Mouse (Mus musculus) liver, adult (tissue): Measurements from ENCODE around the gene Rab8a.
A peak's percentile ranks its signal among the peaks of the same experiment; 100 is the strongest.

ENCODE experiments used
- GATA4 ChIP-seq: IDR thresholded peaks from 2 replicates; pipeline ENCODE4 v1.6.1; 2014; ENCODE audit warnings: mild to moderate bottlenecking, low read length; ENCODE audit not compliant: insufficient replicate concordance

Gene Rab8a

DNA sequence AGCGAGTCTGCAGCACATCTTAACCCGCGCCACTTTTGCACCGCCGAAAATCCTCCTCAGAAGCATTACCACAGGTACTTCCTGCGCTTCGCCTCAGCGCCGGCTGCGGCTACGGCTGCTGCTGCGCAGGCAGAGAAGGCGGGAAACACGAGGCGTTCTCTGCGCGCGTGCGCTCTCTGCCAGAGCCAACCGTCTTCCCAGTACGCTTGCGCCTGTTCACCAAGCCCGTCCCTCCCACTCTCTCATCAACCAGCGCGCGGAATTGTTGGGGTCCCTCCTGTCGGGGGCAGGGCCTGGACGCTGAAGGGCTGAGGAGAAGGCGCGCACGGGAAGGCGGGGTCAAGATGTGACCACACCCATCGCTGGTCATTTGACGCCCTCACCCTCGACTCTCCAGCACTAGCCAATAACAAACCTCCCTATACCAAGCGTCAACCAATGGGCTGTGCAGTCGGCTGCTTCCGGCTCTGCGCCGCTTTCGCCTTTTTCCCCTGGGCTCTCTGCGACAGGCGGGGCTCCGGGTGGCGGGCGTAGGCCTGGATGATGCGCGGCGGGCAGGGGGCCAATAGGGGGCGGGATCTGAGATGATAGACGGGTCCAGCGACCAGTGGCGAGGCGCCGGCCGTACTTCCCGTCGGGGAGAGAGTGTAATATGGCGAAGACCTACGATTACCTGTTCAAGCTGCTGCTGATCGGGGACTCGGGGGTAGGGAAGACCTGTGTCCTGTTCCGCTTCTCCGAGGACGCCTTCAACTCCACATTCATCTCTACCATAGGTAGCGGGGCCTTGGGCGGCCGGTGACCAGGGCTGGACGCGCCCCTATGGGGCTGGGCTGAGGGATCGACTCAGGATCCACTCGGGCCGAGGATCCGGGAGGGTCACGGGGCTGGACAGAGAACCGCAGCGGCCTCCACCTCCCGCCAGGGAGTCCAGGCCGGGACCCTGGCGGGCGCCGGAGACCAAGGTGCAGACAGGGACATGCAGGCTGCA, at the start of gene Rab8a:
Gene Rab8a, plus strand, starts transcription at position 494 of the 991 bp plus-strand sequence.
- TF ChIP-seq GATA4 = no peak

- no peak for TF ChIP-seq GATA4
These were observed 48.5 kb upstream of the Rab8a start for GRCm38 (mm10) chr8:72112486-72112885.

GRCm38 (mm10) chr8:72115202-72115601, 45.8 kb upstream of the Rab8a start:
- TF ChIP-seq GATA4 = no peak

DNA sequence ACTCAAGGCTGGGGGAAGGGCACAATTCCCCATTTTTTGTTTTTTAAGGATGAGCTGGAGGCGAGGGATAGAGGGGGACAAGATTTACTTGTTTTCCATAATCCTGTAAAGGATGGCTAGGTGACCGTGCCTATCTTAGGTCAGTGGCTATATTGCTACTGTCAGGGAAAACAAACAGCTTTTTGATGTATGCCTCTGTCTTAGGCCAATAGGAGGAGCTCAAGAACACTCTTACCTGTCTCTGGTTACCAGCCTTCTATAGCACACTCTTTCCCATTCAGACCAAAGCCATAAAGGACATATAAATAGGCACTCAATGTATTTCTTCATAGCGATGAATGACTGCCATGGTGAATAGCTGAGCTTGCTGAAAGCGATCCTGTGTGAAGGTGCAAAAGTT, 42.4 kb upstream of the Rab8a start:
- no peak for TF ChIP-seq GATA4

DNA sequence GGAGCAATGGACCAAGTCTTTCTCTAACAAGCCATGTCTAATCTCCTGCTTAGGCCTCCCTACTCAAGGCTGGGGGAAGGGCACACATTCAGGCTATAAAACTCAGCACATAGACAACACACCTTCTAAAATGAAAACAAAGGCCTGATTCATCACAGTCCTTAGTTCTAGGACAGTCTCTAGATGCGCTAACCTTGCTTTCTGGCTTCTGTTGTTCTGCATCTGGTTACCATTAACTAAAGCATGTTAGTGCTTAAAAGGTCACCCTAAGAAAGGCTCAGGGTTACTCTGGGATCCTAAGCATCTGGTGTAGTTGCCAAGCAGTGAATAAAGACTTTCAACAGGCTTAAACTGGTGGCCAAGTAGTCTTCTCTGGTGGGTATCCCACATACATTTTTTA, 39.0 kb upstream of the Rab8a start:
- TF ChIP-seq GATA4 = no peak

DNA sequence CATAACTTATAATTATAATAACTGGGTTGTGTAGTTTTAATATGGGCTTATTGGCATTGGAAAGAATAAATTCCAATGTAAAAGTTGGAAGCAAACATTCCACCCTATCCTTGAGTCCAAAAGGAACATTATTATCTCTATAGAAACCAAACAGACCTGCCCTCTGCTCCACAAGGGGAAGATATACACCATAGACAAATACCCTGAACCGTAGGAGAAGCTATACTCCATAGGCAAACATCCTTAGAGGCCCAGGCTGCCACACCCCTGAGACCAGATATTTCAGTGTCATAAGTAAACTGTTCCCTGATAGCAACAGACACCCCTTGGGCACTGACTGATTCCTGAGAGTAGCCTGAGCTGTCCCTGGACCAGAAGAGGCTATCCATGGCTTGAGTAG, 33.2 kb upstream of the Rab8a start:
- no peak for TF ChIP-seq GATA4

DNA sequence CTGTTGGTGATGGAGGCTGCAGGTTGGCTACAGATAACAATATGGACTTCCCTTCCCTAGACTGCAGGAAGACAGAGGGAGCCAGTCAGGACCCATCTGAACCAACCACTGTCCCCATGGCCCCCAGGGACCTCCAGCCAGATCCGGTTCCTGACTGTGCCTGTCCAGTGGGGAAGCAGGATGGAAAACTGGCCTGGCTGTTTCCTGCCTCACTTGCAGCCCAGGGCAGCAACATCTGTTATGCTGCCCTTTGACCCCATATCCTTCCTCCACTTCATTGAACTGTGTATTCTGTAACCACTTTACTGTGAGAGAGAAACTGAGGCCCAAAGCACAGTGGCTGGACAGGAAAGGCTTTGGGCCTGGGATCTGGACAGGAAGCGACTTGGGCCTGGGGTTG, 29.7 kb upstream of the Rab8a start:
- peak; percentile 75; the same call in 1 of the 2 replicates for TF ChIP-seq GATA4

- TF ChIP-seq GATA4 = no peak
These were observed 29.1 kb upstream of the Rab8a start for GRCm38 (mm10) chr8:72131901-72132300.

DNA sequence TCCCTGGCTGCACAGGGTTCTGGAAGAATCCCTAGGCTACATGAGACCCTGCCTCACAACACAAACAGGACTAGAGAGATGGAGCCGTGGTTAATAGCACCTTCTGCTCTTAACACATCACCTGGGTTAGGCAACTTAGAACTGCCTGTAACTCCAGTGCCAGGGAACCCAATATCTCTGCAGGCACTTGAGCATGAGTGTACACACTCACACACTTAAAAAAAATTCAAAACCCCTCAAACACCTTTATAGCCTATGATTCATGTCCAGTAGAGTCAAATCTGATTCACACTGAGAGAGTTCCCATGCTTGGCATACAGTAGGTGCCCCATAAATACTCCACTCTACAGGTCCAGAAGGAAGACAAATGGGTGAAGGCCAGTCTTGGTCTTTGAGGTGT, 28.6 kb upstream of the Rab8a start:
- TF ChIP-seq GATA4 = no peak

- peak; percentile 17; the same call in 1 of the 2 replicates for TF ChIP-seq GATA4
These were observed 28.1 kb upstream of the Rab8a start for GRCm38 (mm10) chr8:72132891-72133290.

DNA sequence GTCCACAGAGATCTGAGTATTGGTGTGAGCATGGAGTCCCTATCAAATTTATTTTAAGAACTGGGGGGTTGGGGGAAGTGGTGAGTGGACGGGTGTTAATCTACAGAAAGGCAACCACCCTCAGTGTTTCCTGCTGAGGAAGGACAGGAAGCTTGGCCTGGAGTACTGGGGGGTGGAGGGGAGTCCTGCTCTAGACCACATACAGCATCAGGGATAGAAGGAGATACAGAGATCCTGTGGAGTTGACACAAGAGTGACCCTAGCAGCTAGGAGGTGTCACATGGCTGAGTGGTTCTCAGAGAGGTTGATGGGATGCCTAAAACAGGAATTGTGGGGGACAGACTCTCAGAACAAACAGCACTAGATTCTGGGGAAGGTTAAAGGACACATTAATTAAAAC, 27.5 kb upstream of the Rab8a start:
- peak; percentile 31; the same call in 1 of the 2 replicates for TF ChIP-seq GATA4

DNA sequence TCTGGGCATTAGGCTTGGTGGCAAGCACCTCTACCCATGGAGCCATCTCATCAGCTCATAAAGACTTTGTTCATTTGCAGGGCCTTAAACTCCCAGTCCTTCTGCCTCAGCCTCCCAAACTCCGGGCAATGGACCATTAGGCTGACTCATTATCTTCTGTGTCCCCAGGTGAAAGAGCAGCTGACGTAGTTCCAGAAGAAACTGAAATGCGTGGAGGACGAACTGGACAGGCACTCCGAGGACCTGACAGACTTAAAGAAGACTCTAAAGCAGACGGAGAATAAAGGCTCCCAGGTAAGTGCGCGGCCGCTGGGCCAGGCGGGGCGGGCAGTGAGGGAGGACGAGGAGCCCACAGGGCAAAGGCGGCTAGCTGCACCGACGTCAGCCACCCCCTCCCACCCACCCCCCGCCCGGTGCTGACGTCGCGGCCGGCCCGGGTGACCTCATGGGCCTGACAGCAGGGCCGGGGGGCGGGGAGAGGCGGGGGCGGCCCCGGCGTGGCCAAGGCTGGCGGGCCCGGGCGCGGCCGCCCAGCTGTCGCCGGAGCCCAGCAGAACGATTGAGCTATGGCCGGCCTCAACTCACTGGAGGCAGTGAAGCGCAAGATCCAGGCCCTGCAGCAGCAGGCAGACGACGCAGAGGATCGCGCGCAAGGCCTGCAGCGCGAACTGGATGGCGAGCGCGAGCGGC, 26.1 kb upstream of the Rab8a start, which contains the start of gene Tpm4:
Gene Tpm4, plus strand, starts transcription at position 220 of the 690 bp plus-strand sequence.
- no peak for TF ChIP-seq GATA4

DNA sequence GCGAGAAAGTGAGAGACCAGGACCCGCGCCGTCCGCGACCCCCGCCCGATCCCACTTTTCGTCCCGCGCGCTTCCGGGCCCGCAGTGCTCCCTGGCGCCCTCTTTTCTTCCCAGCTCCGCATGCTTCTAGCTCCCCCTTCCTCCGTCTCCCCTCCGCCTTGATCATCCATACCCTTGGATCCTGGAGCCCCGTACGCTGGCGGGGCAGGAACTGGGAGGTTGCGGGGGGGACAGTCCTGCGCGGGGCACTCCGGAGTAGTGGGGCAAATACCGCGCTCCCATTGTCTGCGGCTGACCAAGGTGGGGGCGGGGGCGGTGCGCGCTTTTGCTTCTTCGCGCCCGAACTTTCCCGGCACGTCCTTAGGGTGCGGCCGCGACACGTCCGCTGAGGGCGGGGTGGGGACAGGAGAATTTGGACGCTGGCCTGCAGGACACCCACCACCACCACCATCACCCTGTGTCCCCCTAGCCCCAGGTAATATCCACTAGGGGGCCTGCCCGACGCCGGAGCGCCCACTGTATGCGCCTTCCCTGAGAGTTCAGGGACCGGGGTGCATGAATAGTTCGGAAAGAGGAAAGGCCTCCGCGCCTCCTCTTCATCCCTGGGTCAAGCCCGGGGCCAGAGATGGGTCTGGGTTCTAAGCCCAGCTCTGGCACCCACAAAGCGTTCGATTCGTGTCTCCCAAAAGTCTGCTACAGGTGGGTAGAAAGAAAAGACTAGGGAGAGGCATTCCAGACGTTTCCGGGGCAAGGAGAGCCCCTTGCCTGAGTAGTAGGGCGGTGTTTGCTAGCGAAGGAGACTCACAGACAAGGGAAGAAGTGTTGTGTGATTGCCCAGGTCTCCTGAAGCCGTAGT, 25.3 kb upstream of the Rab8a start:
- TF ChIP-seq GATA4 = no peak

DNA sequence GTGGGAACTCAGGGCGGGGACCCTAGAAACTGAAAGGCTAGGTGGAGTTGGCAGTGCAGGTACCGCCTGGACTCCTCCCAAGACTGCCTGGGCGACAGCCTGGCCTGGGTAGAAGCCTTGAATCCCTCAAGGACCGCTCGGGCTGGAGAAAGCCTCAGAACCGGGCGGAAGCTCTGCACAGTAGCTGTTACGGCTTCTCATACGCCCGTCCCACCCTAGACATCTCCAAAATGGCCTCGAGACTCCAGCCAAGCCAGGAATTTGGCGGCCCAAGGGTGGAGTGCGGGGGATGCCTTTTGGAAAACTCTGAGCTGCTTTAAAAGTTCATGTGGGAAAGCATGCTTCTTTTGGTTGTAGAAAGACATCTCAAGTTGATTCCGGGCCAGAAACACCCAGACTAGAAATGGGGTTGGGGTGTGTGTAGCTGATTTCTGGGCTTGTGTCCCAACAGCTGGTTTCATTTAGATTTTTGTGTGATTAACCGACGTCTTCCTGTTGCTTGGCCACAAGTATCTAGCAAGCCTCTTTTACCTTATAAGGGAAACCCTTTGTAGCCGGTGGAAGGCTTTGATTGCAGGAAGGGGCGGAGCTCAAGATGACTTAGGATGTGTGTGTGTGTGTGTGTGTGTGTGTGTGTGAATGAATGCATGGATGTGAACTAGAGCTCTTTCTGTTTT, 24.6 kb upstream of the Rab8a start:
- TF ChIP-seq GATA4 = no peak
